Mouse (Mus musculus): ENCODE data around the gene Rasgef1c. TPM values are rescaled to one million over a fixed set of nuclear protein-coding genes. Genes with fewer than 3 reads are reported as not detected.
A peak's percentile ranks its signal among the peaks of the same experiment; 100 is the strongest.

The Rasgef1c gene
- total and polyA plus RNA-seq, 3 experiments: 0.12 to 0.15 TPM; not detected in 1

DNA sequence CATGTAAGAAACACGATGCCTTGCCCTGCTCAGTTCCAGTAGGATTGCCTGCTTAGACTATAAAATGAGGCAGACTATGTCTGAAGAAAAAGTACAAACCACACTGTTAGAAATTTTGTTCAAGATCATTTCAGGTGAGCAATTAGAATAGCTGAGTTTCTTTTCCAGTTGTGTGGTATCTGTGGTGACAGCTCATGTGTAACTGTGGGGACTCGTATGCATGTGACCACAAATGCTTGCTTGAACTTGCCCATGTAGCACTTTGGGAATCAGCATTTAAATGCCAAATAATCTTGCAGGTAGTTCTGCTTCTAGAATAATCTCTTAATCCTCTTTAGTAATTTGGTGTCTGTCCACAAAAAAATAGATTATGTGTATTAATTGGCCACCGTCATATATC is 18.2 kb upstream of the Rasgef1c start:
- H3K27ac ChIP-seq (ENCODE audit: control insufficient read depth, low read depth, low read length): no peak overlapping the region
- no peak overlapping the region for H3K9ac ChIP-seq (ENCODE audit: control insufficient read depth, low read depth, low read length, poor library complexity, severe bottlenecking)
- no peaks in the 10 kb centered on the region for H3K27me3 ChIP-seq (ENCODE audit: control insufficient read depth in 1 of 2, insufficient read depth in 2 of 2, low read length in 2 of 2)
- no peaks in the 10 kb centered on the region for H3K79me2 ChIP-seq (ENCODE audit: control insufficient read depth, insufficient read depth, low read length, poor library complexity)
- DNase-seq (ENCODE audit: low read depth, low spot score): no peak
- no peaks in the 10 kb centered on the region for H3K4me1 ChIP-seq (ENCODE audit: control insufficient read depth in 1 of 2, insufficient read depth in 2 of 2, low read length in 2 of 2)
- no peaks in the 10 kb centered on the region for H3K9me3 ChIP-seq (replicated peaks; ENCODE audit: insufficient read depth, low read length)
- H3K36me3 ChIP-seq (ENCODE audit: control insufficient read depth in 1 of 2, insufficient read depth in 2 of 2, low read length in 2 of 2): peaks cover 0 to 10% of the 10 kb centered on the region in 2 experiments; a peak in 2 of 4 replicates
- TF ChIP-seq RCOR1 (IDR thresholded peaks at IDR 0.05; ENCODE audit: low read depth, low read length): no peak
- TF ChIP-seq HCFC1 (IDR thresholded peaks at IDR 0.05; ENCODE audit: low read depth, low read length): no peak
- TF ChIP-seq MYB (IDR thresholded peaks at IDR 0.05; ENCODE audit: low read depth, low read length): no peak
- TF ChIP-seq RAD21 (IDR thresholded peaks at IDR 0.05; ENCODE audit: low read depth, low read length): no peak
- no peak for TF ChIP-seq USF1 (IDR thresholded peaks at IDR 0.05; ENCODE audit: low read depth, low read length)
- no peak for TF ChIP-seq TBP (IDR thresholded peaks at IDR 0.05; ENCODE audit: low read depth, low read length)
- no peak for TF ChIP-seq ZMIZ1 (IDR thresholded peaks at IDR 0.05; ENCODE audit: low read depth, low read length)
- TF ChIP-seq TCF12 (IDR thresholded peaks at IDR 0.05; ENCODE audit: low read depth, low read length): no peak
- no peak for TF ChIP-seq USF2 (IDR thresholded peaks at IDR 0.05; ENCODE audit: borderline replicate concordance in 1 of 2, insufficient read depth in 1 of 2, low read depth in 1 of 2, low read length in 2 of 2)
- no peak for TF ChIP-seq BHLHE40 (IDR thresholded peaks at IDR 0.05; ENCODE audit: borderline replicate concordance, low read depth, low read length)
- TF ChIP-seq MAX (IDR thresholded peaks at IDR 0.05; ENCODE audit: low read length): no peak
- TF ChIP-seq UBTF (IDR thresholded peaks at IDR 0.05; ENCODE audit: borderline replicate concordance, insufficient read depth, low read depth, low read length): no peak
- TF ChIP-seq GABPA (IDR thresholded peaks at IDR 0.05; ENCODE audit: low read depth, low read length): no peak
- TF ChIP-seq ZC3H11A (IDR thresholded peaks at IDR 0.05; ENCODE audit: low read depth, low read length): no peak
- TF ChIP-seq EP300 (IDR thresholded peaks at IDR 0.05; ENCODE audit: low read depth in 1 of 2, low read length in 2 of 2): no peak
- no peak for TF ChIP-seq MEF2A (IDR thresholded peaks at IDR 0.05; ENCODE audit: extremely low read depth, insufficient replicate concordance, low read depth, low read length, poor library complexity, severe bottlenecking)
- TF ChIP-seq ZKSCAN1 (IDR thresholded peaks at IDR 0.05; ENCODE audit: low read depth, low read length): no peak
- TF ChIP-seq MAFK (IDR thresholded peaks at IDR 0.05; ENCODE audit: borderline replicate concordance, low read depth, low read length): no peak
- no peak for TF ChIP-seq TAL1 (IDR thresholded peaks at IDR 0.05; ENCODE audit: low read length)
- TF ChIP-seq MYC (IDR thresholded peaks at IDR 0.05; ENCODE audit: low read depth, low read length): no peak
- H3K4me3 ChIP-seq (ENCODE audit: control insufficient read depth in 1 of 2, insufficient read depth in 1 of 2, low read depth in 2 of 2, low read length in 2 of 2): no peak overlapping the region

DNA sequence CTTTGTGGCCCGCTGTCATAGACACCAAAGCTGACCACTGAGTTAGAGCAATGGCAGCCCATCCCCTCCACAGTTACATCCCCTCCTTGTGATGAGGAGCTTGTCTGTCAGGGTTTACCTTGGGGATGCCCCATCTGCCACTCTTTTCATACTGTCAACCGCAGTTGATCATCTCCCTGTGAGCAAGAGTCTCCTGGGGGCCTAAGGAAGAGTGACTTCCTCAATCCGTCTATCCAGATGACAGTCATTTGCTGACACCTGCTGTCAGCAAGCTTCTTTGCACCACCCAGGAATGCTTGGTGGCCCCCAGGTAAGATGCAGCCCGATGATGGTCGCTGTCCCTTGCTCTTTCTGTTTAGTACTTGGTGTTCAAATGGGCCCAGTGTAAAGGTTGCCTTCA is 13.2 kb upstream of the Rasgef1c start:
- H3K79me2 ChIP-seq (ENCODE audit: control insufficient read depth, insufficient read depth, low read length, poor library complexity): no peaks in the 10 kb centered on the region
- no peaks in the 10 kb centered on the region; a peak in 1 of 4 replicates for H3K4me1 ChIP-seq (ENCODE audit: control insufficient read depth in 1 of 2, insufficient read depth in 2 of 2, low read length in 2 of 2)
- no peaks in the 10 kb centered on the region for H3K9me3 ChIP-seq (replicated peaks; ENCODE audit: insufficient read depth, low read length)
- no peak overlapping the region for H3K9ac ChIP-seq (ENCODE audit: control insufficient read depth, low read depth, low read length, poor library complexity, severe bottlenecking)
- no peak for TF ChIP-seq MYC (IDR thresholded peaks at IDR 0.05; ENCODE audit: low read depth, low read length)
- 0 out of 2 replicates have a peak, but pooled peaks have one; percentile 6 for TF ChIP-seq SMC3 (IDR thresholded peaks at IDR 0.05; ENCODE audit: low read depth, low read length)
- no peak for TF ChIP-seq BHLHE40 (IDR thresholded peaks at IDR 0.05; ENCODE audit: borderline replicate concordance, low read depth, low read length)
- no peak for TF ChIP-seq ELF1 (IDR thresholded peaks at IDR 0.05; ENCODE audit: low read depth, low read length)
- no peak for TF ChIP-seq ZKSCAN1 (IDR thresholded peaks at IDR 0.05; ENCODE audit: low read depth, low read length)
- no peak for TF ChIP-seq USF2 (IDR thresholded peaks at IDR 0.05; ENCODE audit: borderline replicate concordance in 1 of 2, insufficient read depth in 1 of 2, low read depth in 1 of 2, low read length in 2 of 2)
- no peak for TF ChIP-seq POLR2AphosphoS2 (IDR thresholded peaks at IDR 0.05; ENCODE audit: low read length)
- TF ChIP-seq CTCF (IDR thresholded peaks at IDR 0.05 in 2 of 3, conservative IDR thresholded peaks at IDR 0.05 in 1 of 3; ENCODE audit: control insufficient read depth in 1 of 3, insufficient read depth in 1 of 3, low read depth in 2 of 3, low read length in 3 of 3, poor library complexity in 1 of 3, severe bottlenecking in 1 of 3): peak in 2 of 3 experiments; percentile 16 to 27; a peak in 1 of 6 replicates
- no peak for TF ChIP-seq POLR2AphosphoS5 (IDR thresholded peaks at IDR 0.05; ENCODE audit: borderline replicate concordance, low read depth, low read length)
- no peak for TF ChIP-seq MXI1 (IDR thresholded peaks at IDR 0.05; ENCODE audit: low read depth, low read length)
- no peak for TF ChIP-seq HCFC1 (IDR thresholded peaks at IDR 0.05; ENCODE audit: low read depth, low read length)
- TF ChIP-seq KAT2A (conservative IDR thresholded peaks at IDR 0.05; ENCODE audit: low read depth, low read length): no peak
- no peak for TF ChIP-seq USF1 (IDR thresholded peaks at IDR 0.05; ENCODE audit: low read depth, low read length)
- TF ChIP-seq POLR2A (IDR thresholded peaks at IDR 0.05; ENCODE audit: control insufficient read depth in 1 of 2, insufficient read depth in 1 of 2, low read depth in 1 of 2, low read length in 2 of 2, poor library complexity in 1 of 2): no peak
- TF ChIP-seq UBTF (IDR thresholded peaks at IDR 0.05; ENCODE audit: borderline replicate concordance, insufficient read depth, low read depth, low read length): no peak
- TF ChIP-seq ZC3H11A (IDR thresholded peaks at IDR 0.05; ENCODE audit: low read depth, low read length): no peak
- no peak for TF ChIP-seq TCF12 (IDR thresholded peaks at IDR 0.05; ENCODE audit: low read depth, low read length)
- peak; percentile 37 for TF ChIP-seq RAD21 (IDR thresholded peaks at IDR 0.05; ENCODE audit: low read depth, low read length)
- H3K4me3 ChIP-seq (ENCODE audit: control insufficient read depth in 1 of 2, insufficient read depth in 1 of 2, low read depth in 2 of 2, low read length in 2 of 2): no peak overlapping the region
- no peak for DNase-seq (ENCODE audit: low read depth, low spot score)
- H3K27ac ChIP-seq (ENCODE audit: control insufficient read depth, low read depth, low read length): no peak overlapping the region
- no peaks in the 10 kb centered on the region for H3K27me3 ChIP-seq (ENCODE audit: control insufficient read depth in 1 of 2, insufficient read depth in 2 of 2, low read length in 2 of 2)
- peaks cover 0 to 10% of the 10 kb centered on the region in 2 experiments; a peak in 2 of 4 replicates for H3K36me3 ChIP-seq (ENCODE audit: control insufficient read depth in 1 of 2, insufficient read depth in 2 of 2, low read length in 2 of 2)

Measured in MEL (cell line).